Mouse (Mus musculus) myocyte (in vitro differentiated cells): ENCODE results near the gene Gas2l2.

Source experiments
- CEBPB ChIP-seq: IDR thresholded peaks from 2 replicates; pipeline ENCODE4 v1.6.1; 2011; ENCODE audit warnings: mild to moderate bottlenecking, moderate library complexity; ENCODE audit not compliant: poor library complexity, insufficient read depth, severe bottlenecking
- E2F4 ChIP-seq: IDR thresholded peaks from one replicate; pipeline ENCODE4 v1.6.1; 2011; ENCODE audit warnings: mild to moderate bottlenecking, control low read depth, moderate library complexity; ENCODE audit not compliant: insufficient read depth
- MAX ChIP-seq: IDR thresholded peaks from one replicate; pipeline ENCODE4 v1.6.1; 2011; ENCODE audit warnings: low read depth, mild to moderate bottlenecking, control low read depth
- MYOD1 ChIP-seq, 3 experiments: IDR thresholded peaks; one replicate each; pipeline ENCODE4 v1.6.1; 2011; ENCODE audit warnings: control low read depth in 2 of 3, low read depth in 2 of 3, mild to moderate bottlenecking in 2 of 3, moderate library complexity in 1 of 3; ENCODE audit not compliant: insufficient read length in 2 of 3, control insufficient read depth in 1 of 3
- MYOG ChIP-seq, 3 experiments: IDR thresholded peaks; one replicate each; pipeline ENCODE4 v1.6.1; 2011; ENCODE audit warnings: control low read depth in 2 of 3, low read depth in 2 of 3, mild to moderate bottlenecking in 2 of 3; ENCODE audit not compliant: insufficient read length in 2 of 3, control insufficient read depth in 1 of 3, insufficient read depth in 1 of 3
- POLR2A ChIP-seq: IDR thresholded peaks from one replicate; pipeline ENCODE4 v1.6.1; 2011; ENCODE audit warnings: low read depth, mild to moderate bottlenecking, control low read depth, moderate library complexity; ENCODE audit not compliant: insufficient read length
- POLR2AphosphoS2 ChIP-seq: IDR thresholded peaks from one replicate; pipeline ENCODE4 v1.6.1; 2011; ENCODE audit warnings: low read depth, control low read depth; ENCODE audit not compliant: insufficient read length
- TCF12 ChIP-seq: IDR thresholded peaks from one replicate; pipeline ENCODE4 v1.6.1; 2011; ENCODE audit warnings: mild to moderate bottlenecking, control low read depth; ENCODE audit not compliant: poor library complexity, insufficient read depth, severe bottlenecking
- TCF3 ChIP-seq: IDR thresholded peaks from one replicate; pipeline ENCODE4 v1.6.1; 2011; ENCODE audit warnings: low read depth, control low read depth; ENCODE audit not compliant: insufficient read length
- USF1 ChIP-seq: IDR thresholded peaks from one replicate; pipeline ENCODE4 v1.6.1; 2011; ENCODE audit warnings: low read depth, mild to moderate bottlenecking, control low read depth, moderate library complexity

DNA sequence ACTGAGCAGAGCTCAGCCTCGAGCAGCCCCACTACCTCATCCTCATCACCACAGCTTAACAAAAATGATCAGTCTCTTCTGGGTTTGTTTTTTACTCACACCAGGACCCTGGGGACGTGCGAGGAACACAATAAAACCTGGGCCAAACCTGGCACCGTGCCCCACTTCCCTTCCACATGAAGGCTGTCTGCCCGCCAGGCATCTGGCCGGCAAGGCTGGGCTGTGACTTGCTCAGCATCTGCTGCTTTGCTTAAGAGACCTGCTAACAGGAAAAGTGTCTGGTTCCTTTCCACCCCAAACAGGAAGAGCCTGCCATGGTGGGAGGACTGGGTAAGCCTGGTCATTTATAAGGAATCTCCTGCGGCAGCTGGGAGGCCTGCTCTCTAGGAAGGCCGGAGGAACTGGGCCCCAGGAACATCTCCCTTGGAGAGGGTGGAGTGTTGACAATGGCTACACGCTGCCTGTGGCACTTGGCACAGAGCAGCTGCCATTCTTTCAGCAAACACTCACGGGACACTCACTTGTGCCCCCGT, 37.9 kb upstream of the Gas2l2 start:
- TF ChIP-seq POLR2A (no peak), E2F4 (no peak), MYOD1 (IDR thresholded peaks at IDR 0.05; ENCODE audit: control insufficient read depth in 1 of 3, insufficient read length in 2 of 3, low read depth in 2 of 3) (peak in 2 of 3 experiments; percentile 43 to 90), USF1 (no peak), MAX (no peak), TCF12 (peak; percentile 84), POLR2AphosphoS2 (no peak), CEBPB (no peak), TCF3 (peak; percentile 57), MYOG (IDR thresholded peaks at IDR 0.05; ENCODE audit: control insufficient read depth in 1 of 3, insufficient read depth in 1 of 3, insufficient read length in 2 of 3, low read depth in 2 of 3) (peak; percentile 57 to 96 (median 92))
